Mouse (Mus musculus): ENCODE results near the gene Pde4d. TPM values are rescaled to one million over a fixed set of nuclear protein-coding genes. Genes with fewer than 3 reads are reported as not detected.

Gene Pde4d
- total RNA-seq, 2 experiments from 2014 or later: 4.4 to 5.3 TPM

DNA sequence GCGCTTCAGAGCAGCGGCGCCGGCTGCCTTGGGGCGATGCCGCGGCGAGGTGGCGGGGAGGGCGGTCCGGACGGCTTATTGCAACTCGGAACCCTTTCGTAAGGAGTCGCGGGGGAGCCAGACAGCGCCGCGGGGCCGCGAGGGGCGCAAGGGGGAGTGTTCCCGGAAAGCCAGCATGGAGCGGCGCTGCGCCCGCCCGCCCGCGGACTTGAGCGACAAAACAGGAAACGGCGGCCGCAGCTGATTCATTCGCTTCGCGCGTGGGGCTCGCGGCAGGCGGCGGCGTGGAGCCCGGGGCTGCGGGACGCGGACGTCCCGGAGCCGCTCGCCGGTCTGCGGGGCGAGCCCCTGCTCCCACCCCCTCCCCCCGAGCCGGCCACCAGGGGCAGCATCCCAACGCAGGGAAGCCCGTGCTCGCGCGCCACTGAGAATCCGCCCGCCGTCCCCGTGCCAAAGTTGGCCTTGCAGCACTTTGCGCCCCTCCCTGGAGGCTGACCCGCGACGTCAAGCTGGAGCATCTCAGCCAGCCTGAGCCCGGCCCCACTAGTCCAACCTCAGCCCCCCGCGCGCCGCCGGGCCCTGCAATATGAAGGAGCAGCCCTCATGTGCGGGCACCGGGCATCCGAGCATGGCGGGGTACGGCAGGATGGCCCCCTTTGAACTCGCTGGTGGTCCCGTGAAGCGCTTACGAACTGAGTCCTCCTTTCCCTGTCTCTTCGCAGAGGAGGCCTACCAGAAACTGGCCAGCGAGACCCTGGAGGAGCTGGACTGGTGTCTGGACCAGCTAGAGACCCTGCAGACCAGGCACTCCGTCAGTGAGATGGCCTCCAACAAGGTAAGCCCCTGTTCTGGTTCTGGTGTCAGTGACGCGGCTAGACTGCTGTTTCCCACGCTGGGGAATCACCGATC is 1453.4 kb downstream of the Pde4d start:
- peak; percentile 79 for ATAC-seq (ENCODE audit: poor library complexity, severe bottlenecking)

DNA sequence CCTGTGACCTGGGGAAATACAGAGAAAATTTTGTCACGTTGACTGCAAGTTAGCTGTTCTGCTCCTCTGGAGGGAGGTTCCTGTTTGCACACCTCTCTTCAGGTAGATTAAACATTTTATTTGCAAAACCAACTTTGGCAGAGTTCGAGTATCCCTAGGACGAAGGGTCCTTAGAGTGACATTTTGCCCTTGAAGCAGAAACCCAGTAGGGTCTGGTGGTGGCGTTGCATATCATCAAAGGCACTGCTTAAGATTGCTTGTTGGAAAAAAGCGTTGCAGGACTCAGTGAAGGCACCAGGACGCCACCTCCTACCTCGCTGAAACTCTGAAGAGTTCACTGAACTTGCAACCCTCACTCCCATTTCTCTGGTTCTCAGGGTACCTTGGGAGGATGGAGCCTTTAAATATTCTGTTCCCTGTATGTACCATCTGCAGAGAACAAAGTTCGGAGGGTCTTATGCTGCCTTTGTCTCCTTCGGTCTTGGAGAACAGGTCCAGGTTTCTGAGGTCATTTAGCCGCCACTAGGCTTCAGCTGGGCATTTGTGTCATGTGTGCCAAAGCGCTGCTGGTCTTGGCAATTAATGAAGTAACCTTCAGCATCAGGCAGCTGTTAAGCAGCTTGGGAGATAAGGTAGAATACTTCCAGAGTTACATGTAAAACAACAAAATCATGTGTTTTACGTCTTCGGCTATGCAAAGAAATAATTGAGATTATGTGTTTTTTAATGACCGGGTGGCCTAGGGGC is 1454.2 kb downstream of the Pde4d start:
- no peak for ATAC-seq (ENCODE audit: poor library complexity, severe bottlenecking)

DNA sequence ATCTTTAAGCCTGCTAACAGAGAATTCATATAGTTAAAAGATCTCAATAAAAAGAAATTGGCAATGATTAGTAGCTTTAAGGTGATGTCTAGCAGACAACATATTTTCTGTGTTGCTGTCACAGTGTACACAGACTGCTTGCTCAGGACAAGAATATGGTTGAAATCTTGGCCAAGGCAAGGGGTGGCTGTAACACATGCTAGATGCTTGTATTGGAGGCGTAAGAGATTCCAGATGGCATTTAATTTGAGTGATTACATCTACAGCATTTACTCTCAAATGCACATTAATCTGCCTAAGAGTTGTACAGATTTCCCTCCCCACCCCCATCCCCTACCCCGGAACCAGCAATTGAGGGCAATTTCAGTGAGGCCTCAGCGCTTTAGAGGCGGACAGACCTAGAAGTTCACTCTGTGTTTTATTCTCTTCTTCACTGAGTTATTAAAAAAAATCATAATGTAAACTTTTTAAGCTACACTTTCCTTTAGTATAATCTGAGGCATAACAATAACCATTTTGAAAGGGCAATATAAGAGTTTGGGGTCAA is 1456.7 kb downstream of the Pde4d start:
- no peak for ATAC-seq (ENCODE audit: poor library complexity, severe bottlenecking)

DNA sequence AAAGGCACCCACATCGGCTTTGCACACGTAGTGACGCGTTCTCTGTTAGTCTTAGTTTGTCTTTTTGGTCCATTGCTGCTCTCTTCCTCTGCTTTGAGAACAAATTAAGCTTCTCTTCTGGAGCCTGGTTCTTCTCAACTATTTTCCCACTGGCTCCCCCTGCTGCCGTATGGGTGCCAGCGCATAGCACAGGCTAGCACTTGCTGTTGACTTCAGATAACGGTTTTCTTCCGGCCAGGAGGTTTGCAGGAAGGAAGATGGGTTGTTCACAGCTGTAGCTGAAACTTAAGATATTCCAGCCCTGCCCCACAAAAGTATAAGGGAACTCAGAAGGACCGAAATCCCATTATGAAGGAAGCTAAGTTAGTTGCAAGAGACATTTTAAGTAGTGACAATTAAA is 1457.9 kb downstream of the Pde4d start:
- ATAC-seq (ENCODE audit: poor library complexity, severe bottlenecking): peak; percentile 69

DNA sequence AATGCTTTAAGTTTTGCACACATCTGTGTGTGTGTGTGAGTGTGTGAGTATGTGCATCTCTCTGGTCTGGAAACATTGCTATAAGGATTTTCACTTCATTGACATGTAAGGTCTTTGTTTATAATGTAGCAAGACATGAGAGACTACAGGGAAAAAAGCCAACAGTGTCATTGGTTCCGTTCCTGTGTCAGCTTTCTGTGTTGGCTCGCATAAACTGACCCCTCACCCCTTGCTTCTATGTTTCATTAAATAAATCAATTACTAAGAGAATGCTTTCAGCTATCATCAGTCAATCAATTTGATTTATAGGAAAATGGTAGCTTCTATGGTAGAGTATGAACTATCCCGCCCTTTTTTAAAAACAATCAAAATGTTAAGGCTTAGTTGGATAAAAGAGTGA is 1458.6 kb downstream of the Pde4d start:
- no peak for ATAC-seq (ENCODE audit: poor library complexity, severe bottlenecking)

DNA sequence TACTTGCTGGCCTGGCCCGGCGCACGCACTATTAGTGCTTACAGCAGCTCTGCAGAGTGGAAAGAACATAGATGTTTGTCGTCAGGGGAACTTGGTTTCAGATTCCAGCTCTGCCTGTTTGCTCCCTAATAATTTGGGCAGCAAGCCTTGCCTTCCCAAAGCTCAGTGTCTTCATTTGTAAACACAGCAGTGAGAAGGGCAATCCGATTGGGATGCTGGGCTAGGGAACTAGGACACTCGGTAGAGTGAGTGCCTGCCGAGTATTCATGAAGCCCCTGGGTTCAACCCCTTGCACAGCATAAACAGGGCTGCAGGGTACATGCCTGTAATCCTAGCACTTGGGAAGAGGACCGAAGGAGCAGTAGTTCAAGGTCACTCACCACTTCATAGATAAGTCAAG is 1459.4 kb downstream of the Pde4d start:
- ATAC-seq (ENCODE audit: poor library complexity, severe bottlenecking): no peak

DNA sequence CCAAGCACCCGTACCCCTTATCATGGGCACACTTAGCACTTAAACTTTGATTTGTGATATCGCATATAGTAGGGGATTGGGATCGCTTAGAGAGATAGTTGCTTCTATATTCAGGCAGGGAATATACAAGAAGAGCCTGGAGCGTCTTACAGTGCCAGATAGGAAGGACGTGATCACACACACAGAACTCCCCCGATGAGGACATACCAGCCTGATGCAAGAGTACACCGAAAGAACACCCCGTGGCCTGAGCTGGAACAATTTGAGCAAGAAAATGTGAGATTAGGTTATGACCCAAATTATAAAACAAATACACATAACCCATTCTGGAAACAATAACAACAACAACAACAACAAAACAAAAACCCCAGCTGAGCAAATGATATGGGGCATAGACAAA is 1461.2 kb downstream of the Pde4d start:
- peak; percentile 67 for ATAC-seq (ENCODE audit: poor library complexity, severe bottlenecking)

DNA sequence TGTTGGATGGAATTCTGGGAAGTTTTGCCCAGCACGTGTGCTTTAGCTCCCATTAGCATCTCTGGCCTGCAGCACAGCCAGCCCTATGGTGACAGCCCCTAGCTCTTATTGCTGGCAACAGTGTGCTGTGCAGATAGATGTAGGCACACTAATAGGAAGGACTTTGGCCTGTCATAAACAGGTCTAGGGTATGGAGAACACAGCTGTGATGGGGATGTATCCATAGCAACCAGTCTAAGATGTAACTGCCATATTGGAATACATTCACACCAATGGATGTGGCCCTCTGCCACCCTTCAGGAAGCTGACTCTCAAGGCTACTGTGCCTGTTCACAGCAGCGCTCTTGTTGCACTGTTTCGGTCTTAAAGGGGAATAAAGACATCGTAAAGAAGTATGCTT is 1462.9 kb downstream of the Pde4d start:
- ATAC-seq (ENCODE audit: poor library complexity, severe bottlenecking): no peak

DNA sequence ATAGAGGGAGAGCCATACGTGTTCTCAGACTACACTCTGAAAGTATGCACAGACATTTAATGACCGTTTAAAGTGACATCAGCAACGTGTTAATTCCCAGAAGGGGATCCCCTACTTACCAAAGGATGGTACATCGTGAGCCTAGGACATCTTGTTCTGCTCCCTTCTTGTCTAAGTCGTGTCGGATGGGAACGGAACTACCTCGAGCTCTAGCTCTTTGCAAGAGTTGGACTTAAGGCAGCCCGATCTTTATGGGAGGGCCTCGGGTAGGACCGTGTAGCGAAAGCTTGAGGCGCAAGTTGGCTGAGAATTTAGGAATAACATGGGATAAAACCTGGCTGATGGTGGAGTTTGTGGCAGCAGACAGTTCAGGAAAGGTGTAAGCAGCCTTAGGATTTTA is 1464.5 kb downstream of the Pde4d start:
- no peak for ATAC-seq (ENCODE audit: poor library complexity, severe bottlenecking)

DNA sequence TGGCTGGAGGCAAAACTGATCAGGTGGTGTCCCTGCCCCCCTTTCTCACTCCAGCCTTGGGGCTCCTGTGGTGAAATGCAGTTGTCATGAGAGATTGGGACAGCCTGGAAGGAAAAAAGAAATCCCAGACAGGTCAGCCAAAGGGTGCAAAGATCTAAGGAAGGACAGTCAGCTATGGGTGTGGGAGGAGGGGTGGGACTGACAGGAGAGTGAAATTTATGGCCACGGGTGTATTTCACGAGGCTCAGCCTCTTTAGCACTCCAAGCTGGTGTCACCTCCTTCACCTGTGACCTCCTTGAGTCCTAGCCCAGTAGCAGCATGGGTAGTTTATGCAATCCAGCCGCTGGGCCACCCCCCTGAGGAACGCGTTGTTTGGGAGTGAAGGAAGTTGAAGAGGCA is 1465.1 kb downstream of the Pde4d start:
- no peak for ATAC-seq (ENCODE audit: poor library complexity, severe bottlenecking)

DNA sequence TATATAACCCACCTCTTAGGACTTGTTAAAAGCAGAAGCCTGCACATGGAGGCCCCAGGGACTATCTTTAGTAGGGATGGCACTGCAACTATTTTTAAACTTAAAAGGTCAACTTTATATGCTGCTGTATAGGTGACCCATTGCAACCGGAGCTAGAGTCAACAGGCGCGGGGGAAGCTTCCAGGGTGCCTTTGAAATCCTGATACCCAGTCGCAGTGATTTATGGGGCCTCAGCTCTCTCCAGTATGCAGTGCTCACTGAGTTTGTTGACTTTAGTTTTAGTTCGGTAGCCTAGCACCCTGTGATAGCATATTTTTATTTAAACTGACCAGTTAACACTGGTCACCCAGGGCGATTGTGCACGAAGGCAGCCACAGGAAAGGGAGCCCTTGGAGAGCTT is 1465.8 kb downstream of the Pde4d start:
- no peak for ATAC-seq (ENCODE audit: poor library complexity, severe bottlenecking)

DNA sequence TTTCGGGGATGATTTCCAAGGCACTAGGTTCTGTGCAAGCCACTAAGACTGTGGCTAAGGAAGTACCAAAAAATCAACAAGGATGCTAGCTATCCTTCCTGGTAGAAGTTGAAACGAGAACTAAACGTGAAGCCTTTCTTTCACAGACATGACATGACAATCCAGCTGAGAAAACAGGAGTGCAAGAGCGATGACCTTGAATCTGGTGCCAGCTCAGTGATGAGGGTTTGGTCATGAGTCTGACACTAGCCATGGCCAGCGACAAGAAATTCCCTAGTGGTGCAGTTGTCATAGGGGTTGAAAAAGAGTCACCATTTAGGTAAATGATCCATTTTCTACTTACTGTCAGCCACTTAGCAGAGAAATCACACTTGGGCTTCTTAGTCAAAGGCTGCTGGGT is 1466.2 kb downstream of the Pde4d start:
- ATAC-seq (ENCODE audit: poor library complexity, severe bottlenecking): no peak

DNA sequence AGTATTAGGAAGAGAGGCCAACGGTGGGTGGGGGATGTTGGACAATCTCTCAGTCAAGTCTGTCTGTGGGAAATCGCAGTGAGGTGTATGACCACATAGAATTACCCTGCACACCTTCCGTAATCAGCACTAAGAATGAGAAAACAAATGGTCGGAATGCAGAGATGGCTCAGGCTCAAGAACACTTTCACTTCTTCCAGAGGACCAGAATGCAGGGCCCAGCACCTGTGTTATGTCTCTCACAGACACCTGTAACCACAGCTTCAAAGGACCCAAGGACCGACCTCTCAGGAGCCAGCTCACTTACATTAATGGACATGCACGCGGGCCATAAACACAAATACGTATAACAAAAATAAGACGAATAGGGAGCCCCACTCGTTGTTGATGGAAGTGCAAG is 1467.8 kb downstream of the Pde4d start:
- no peak for ATAC-seq (ENCODE audit: poor library complexity, severe bottlenecking)

DNA sequence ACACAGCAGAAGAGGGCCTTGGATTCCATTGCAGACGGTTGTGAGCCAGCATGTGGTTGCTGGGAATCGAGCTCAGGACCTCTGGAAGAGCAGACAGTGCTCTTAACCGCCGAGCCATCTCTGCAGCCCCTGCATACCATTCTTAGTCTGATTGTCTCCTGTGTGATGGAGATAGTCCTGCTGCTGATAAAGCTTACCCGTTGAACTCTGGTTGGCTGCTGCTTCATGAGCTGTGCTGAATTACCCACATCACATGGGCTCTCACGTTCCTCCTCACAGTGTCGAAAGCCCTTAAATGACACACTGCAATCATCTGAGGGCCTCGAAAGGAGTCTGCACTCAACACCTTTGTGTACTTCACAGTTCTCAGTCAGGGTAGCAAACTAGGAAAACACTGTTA is 1468.9 kb downstream of the Pde4d start:
- no peak for ATAC-seq (ENCODE audit: poor library complexity, severe bottlenecking)

DNA sequence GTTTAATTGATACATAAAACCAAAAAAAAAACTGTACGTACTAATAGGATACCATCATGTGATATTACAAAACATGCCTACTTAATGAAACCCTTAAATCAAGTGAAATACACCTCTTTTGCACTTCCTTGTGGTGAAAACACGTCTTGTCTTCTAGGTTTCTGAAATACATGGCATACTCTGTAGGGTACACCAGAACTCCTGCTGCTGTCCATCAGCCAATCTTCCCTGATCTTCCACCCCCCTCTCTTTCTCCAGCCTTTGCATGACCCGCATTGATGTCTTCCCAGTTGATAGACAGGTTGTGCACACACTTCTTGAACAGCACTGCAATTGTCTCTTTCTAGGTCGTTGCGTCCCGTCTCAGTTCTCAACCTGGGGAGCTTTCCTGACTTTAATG is 1470.5 kb downstream of the Pde4d start:
- no peak for ATAC-seq (ENCODE audit: poor library complexity, severe bottlenecking)

DNA sequence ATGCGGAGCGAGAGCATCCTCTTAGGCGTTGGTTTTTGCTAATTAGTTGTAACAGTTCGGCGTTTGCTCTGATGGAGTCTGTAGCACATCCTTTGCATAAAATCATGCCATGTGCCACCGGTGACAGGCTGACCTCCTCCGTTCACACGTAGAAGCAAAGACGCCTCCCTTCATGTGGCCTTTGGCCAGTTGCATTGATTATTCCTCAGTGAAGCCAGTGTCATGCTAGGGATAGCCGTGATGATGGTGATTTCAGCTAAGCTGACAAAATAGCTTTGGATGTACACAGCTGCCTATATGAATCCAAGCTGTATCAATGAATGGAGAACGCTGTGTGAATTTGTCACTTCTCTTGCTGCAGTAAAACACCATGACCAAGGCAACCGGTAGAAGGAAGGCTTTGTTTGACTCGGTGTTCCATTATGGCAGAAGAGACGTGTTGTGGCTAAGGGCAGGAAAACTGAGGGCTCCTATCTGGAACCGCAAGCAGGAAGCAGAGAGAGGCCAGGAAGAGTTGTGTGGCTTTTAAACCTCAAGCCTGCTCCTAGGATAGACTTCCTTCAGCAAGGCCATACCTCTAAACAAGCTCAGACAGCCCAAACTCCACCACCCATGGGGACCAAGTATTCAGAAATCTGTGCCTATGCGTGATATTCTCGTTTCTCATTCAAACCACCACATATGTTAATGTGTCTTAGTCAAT is 1471.7 kb downstream of the Pde4d start:
- ATAC-seq (ENCODE audit: poor library complexity, severe bottlenecking): no peak

DNA sequence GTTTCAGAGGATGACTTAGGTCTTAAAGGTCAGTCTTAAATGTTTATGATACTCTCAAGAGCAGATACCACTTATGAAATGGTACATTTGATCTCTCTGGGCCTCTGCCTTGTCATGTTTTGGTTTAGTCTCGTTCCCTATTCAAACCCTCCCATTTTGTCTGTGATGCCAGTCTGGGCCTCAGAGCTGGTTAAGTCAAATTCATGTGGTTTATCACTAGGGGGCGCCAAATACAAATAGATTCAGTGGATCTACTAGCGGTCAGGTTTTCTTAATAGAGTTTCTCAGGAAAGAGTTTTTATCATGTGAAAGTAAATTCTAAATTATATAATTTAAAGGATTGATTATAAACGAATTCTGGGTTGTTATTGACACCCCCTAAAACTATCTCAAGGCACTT is 1472.5 kb downstream of the Pde4d start:
- peak; percentile 76 for ATAC-seq (ENCODE audit: poor library complexity, severe bottlenecking)

DNA sequence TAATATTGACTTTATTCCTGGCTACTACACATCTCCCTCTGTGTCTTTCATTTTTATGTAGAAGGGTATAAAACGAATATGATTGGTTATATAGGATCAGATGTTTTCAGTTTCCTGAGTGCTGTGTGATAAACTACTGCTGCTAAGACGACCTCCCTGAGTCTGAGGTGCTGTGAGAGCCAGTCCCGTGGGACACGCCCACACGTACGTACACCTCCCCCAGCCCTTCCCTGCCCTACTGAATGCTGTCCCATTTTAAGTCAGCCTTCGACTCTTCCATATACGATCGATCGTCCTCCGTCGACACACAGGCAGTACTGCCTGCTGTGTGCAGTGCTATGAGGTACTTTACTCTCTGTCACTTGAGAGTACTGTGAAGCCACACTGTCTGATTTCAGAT is 1473.0 kb downstream of the Pde4d start:
- ATAC-seq (ENCODE audit: poor library complexity, severe bottlenecking): no peak

DNA sequence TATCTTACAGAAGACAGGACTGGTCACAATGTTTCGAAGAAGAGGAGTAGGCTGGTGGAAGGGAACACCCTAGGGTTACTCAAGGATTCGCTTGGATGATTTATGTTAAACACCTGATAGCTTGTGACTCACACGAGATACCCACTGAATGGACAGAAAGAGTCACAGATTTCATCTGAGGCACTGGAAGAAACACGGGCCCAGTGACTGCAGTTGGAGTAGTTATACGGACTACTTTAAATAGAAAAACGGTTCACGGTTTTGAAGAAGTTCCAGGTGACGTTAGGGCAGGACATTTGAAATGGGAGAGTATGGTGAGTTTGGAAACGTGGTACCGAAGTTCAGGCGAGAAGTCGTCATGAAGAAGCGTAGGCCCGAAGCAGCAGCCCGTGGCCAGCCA is 1475.0 kb downstream of the Pde4d start:
- ATAC-seq (ENCODE audit: poor library complexity, severe bottlenecking): no peak

DNA sequence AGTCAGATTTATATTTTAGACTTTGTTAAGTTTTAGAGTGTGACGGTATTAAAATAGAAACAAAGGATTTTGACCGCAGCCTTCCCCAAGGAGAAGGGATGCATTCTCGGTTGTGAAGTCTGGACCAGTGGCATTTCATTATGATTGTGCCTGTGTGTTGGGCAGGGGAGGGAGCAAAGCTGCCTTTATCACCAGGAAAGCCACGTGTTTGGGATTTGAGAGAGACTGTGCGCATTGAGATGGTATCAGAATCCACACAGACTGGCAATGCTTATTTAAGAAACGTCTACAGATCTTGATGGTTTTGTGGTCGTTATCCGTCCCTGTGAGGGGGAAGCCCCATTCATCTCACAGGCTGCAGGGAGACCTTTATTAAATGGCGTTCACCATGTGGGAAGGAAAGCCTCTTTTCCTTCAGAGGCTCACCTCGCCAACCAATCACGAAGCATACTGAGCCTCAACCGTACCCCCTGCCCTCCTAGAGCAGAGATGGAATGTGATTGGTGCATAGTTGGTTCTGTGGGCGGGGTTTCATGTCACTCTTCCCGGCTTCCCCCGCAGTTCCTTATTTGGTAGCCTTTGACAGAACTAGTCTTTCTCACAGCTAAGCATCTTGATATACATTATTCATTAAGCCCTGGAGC is 1476.7 kb downstream of the Pde4d start:
- peak; percentile 83 for ATAC-seq (ENCODE audit: poor library complexity, severe bottlenecking)

DNA sequence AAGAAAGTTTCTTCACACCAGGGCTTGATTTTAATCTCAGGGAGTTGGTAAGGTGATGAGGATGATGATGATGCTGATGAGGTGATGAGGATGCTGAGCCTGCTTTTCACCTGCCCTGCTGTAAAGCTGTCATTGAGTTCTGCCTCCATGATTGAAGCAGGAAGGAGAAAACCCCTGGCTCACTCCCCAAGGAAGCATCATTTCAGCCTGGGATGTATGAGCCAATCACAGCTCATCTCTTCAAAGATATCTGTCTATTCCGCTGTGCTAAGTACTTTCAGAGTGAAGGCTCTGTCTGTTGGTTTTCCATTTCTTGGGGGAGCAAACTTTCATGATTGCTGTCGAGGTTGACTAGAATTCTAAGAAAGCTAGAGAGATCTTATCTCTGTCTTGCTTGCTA is 1478.0 kb downstream of the Pde4d start:
- ATAC-seq (ENCODE audit: poor library complexity, severe bottlenecking): no peak

Data from megakaryocyte, adult 5-6 weeks (primary cell).